Mouse (Mus musculus) layer of hippocampus, postnatal 25 days (tissue): ENCODE measurements around the gene Enpp7. TPM values are rescaled to one million over a fixed set of nuclear protein-coding genes. Genes with fewer than 3 reads are reported as not detected.

Experiments
- DNase-seq, 2 experiments: peaks; one replicate each; pipeline ENCODE4 v3.0.0; 2022; ENCODE audit warnings: mixed read lengths in 2 of 2, low spot score in 1 of 2; ENCODE audit errors: extremely low spot score in 1 of 2
- total RNA-seq, 2 experiments: library from RNA; stranded (reverse); gene quantifications; 2 replicates each; pipeline ENCODE4 v1.2.3; 2021

Enpp7 gene
- total RNA-seq, 2 experiments from 2014 or later, result not detected

- DNase-seq, result no peak
These were observed 7.5 kb downstream of the Enpp7 start for GRCm38 (mm10) chr11:118995448-118995847.

DNA sequence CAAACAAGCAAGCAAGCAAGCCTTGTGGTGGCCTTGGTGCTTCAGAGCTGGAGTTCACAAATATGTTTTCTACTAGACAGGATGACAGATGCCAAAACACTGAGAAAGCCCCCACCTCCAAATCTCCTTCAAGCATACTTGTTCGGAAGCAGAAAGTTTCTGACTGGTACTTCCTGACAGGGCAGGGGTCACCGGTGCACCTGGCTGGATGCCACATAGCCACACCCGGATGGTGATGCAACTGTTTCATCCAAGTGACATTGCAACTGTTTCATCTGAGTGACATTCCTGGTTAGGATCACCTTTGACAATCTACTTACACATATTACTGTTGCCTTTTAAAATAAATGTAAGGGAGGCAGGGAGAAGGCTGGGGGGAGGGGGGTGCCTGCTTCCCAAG lies 9.2 kb downstream of the Enpp7 start:
- no peak for DNase-seq

- peak; percentile 84 to 94 for DNase-seq
These were observed 10.7 kb downstream of the Enpp7 start for GRCm38 (mm10) chr11:118998540-118999265.

GRCm38 (mm10) chr11:118999361-118999804 lies 11.4 kb downstream of the Enpp7 start:
- DNase-seq, result peak in 1 of 2 experiments; percentile 19

DNA sequence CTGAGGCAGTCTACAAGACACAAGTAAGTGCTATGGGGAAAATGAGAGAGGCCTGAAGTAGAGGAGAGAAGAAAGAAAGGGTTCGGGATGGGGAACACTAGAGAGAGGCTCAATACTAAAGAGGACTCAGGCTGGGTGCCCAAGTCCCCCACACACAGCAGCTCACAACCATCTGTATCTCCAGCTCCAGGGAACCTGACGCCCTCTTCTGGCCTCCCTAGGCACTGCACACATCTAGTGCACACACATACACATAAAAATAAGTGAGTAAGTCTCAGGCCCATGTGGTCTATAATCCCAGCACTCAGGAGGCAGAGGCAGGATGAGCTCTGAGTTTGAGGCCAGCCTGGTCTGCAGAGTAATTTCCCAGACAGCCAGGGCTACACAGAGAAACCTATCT lies 12.9 kb downstream of the Enpp7 start:
- DNase-seq, result no peak

DNA sequence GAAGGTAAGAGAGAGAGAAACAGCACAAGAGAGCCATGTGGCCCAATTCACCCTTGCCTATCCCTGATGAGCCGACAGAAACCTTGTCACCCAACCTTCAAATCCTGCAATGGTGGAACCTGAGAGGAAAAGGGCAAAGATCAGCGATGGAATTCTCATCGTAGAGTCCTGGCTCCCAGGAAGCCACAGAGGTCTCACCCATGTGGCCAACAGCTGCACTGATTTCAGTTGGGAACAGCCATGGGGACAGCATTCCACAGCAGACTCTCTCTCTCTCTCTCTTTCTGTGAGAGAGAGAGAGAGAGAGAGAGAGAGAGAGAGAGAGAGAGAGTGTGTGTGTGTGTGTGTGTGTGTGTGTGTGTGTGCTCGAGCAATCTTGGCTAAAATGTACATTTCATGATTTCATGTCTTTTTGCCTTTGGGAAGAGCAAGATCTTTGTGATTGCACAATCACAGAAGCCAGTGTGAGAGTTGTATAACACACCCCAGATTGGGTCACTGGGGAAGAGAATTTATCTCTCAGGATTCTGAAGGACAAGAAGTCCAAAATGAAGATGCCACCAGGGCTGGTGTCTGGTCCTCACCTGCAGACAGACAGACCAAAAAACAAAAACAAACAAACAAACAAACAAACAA lies 13.6 kb downstream of the Enpp7 start:
- DNase-seq, result no peak

DNA sequence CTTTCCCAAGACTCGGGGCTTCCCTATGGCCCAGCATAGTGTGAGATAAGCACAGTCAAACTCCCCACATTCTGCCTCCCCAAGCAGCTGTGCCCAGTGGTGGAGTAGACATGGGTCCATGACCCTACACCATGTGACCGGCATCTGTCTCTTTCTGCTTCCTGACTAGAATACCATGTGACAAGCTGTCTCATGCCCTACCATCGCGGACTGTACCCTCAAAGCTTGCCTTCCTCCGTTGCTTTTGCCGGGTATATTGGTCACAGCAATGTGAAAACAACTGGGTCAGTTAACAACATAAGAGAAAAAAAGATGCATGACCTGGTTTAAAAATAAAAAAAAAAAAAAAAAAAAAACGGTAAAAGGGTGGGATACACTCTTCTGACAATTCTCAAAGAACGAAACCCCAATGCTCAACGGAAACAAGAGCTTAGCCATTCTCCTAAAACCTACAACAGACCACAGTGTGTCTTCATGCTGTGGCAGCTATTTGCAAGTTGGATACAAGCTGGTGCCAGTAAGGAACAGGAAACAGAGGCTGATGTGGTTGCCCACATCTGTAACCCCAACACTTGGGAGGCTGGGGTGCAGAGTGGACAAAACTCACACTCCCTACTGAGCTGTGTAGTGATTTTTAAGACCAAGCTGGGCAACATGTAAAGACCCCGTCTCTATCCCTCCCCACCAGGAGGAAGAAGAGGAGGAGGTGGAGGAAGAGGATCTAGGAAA lies 17.7 kb downstream of the Enpp7 start:
- no peak for DNase-seq

DNA sequence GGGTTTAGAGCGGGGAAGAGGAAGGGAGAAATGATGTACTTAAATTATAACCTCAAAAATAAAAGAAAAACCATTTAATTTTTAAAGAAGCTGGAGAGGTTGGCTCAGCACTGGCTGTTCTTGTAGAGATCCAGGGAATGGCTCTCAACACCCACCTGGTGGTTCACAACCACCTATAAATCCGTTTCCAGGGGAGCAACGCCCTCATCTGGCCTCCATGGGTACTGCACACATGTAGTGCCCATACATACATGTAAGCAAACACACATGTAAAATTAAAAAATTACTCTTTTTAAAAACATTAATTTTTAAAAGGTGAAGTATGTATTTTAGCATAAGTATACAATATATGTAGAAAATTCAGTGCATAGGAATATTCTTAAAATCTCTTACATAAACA lies 18.5 kb downstream of the Enpp7 start:
- DNase-seq, result no peak

DNA sequence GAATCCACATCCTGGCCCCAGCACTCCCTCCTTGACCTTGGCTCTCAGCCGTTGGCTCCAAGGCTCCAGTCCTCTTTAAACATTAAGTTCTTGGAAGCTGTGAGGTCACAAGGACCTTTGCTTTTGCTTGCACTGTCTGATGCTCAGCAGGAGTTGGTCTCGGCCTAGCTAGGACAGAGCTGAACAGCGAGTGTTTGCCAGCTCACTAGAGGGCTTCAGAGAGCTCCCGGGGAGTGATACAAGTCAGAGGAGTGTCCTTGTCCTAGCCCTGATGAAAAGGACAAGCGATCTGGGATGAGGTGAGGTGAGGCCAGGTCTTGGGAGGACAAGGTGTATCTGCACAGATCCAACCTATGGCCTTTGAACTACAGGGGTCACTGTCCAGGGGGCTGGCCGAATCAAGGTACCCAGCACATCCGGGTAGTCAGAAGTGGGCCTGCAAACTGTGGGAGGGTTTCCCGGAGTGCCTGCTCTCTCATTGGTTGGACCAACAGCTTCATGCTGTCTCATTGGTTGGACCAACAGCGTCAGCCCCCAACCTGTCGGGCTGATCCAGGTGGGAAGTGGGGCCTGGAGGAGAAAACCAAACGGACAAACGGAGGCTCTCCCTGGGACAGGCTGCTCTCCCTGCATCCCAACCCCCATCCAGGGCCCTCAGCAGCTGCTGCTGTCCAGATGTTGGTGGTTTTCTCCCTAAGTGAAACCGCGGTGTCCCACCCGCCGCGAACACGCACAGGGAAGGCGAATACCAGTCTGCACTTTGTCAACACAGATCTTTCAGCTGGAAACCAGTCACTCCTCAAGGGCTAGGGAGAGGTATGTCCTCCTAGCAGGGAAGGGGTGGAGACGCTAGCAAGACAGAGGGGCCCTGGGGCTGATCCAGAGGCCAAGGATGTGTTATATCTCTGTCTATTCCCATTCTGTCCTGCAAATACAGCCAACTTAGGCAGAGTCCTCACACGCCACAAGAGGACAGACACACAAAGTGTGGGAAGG lies 19.8 kb downstream of the Enpp7 start:
- no peak for DNase-seq

DNA sequence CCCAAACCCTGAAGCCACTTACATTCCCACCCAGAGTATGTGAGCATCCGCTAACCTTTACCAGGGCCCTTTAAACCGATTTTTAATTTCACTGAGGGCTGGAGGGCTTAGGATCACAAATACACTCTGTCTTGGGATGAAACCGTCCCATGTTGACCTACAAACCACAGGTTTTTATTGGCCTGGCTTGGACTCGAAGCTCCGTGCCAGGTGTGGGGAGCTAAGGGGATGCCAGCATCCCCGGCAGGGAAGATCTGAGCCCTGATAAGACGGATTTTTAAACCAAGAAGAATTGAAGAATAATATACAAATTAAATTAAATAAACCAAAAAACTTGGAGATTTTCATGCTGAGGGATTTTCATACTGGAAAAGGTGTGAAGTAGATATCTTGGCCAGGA lies 26.5 kb downstream of the Enpp7 start:
- DNase-seq, result no peak

DNA sequence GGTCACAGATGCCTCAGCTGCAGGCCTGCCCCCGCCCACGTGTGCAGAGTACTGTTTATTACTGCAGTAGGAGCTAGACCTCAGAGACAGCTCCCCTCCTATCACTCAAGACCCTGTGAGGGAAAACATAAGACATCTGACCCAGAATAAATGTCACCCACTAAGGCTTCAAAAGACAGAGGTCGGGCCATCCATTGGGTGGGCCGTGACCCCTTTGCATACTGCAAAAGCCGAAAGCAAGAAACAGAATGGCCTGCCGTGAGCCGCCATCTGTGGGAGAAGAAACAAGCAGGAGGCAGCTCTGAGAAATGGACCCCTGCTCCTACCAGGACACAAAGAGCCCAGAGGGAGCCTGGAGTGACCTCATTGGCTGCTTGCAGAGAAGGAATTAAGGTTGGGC lies 29.5 kb downstream of the Enpp7 start:
- no peak for DNase-seq

DNA sequence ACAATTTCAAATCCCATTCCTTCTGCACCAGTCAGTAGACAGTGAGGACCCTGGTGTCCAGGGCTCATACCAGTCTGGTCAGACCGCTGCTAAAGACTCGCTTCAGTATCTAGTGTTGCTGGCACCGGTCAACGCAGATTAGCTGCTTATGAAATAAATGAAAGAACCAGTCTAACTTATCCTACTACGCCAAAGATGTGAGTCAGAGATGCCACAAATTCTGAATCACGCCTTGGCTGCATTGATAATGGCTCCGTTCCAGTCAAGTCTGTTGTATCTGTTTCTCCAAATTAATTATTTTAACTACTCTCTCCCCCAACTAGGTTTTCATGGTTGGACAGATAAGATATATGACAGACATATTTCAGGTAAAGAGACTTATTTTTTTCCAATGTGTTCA lies 33.2 kb downstream of the Enpp7 start:
- DNase-seq, result no peak

DNA sequence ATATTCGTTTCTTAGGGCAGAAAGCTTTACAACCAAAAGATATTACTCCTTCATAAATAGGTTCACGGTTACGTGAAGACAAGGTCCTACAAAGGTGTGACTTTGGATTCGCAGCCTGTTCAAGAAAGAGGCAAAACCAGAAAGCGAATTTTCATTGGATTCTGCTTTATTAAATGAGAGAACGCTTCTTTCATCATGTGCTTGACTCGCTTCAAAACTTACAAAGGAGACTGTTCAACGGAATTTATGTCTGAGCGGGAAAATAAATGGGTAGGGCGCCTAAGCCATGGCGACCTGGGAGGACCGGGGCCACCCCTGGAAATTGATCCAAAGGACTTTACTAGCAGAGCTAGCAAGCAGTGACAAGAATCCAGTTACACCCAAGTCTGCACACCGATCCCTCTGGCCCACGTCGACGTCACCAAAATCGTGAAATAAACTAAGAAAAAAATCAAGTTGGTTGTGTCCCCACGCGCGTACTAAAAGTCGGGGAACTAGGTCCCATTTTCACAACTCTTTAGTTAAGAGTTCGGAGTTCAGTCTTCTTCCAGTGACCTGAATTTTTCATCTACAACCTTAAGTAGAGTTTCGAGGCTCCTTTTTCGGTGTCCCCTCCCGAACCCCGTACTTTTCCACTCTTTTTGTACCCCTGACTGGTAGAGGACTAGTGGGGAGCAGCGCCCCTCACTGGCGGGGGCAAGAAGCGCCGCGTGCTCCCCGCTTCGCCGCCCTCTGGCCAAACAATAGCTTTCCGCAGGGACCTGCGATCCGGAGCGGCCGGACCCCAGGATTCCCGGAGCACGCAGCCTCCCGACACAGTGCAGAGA lies 34.3 kb downstream of the Enpp7 start:
- no peak for DNase-seq

GRCm38 (mm10) chr11:119022895-119023615 lies 35.1 kb downstream of the Enpp7 start, which contains the start of gene Cbx2:
Gene Cbx2 (plus strand): TSS chr11:119022962.
- peak; percentile 73 to 74 for DNase-seq

- DNase-seq, result no peak
These were observed 35.6 kb downstream of the Enpp7 start for GRCm38 (mm10) chr11:119023616-119023980.

GRCm38 (mm10) chr11:119024260-119024659 lies 36.3 kb downstream of the Enpp7 start:
- DNase-seq, result no peak

DNA sequence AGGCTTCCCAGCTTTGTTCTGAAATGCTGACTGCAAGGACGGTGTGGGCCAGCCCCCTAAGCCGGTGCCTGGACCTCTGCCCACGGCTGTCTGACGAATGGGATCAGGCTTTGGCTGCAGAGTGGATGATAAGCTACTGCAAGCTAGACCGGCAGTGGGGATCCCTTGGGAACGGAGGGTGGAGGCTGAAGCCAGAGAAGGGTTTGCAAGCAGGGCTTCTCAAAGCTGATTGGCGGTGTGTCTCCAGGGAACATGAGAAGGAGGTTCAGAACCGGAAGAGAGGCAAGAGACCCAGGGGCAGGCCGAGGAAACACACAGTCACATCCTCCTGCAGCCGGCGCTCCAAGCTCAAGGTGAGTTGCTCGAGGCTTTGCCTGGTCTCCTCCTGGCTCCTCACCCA lies 38.2 kb downstream of the Enpp7 start:
- DNase-seq, result no peak

DNA sequence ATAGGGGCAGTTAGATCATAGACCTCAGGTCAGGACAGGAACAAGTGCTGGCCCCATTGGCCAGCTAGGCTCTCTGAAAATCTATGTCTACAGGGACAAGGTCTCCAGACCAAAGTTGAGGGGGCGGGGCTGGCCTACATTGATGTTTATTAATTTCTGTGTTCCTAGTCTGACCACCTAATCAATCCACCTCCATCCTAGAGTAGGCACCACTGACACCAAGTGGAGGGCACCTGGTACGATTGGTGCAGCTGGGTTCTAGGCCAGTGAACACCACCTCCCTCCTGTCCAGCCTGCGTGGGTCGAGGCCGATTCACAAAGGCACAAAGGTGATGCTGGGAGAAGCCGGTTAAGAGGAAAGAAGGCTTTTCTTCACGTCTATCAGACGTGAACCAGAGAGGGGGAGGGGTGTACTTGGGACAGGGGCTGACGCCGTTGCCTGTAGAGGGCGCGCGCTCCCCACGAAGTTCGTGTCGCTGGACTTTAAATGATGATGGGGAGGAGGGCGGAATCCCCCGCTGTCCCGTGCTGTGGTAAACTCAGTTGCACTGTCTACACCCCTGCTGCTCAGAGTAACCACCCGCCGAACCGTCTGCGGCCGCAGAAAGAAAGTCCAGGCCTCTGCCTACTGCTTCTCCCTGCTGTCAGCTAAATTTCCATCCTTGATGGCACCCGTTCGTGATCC lies 46.0 kb downstream of the Enpp7 start:
- peak; percentile 77 to 92 for DNase-seq
